Mouse (Mus musculus) frontal cortex, postnatal 14 days (tissue): ENCODE measurements at regions not wholly inside any gene's neighbourhood (a gene's known extent, or its start where the extent isn't known, plus 50 kb on each side); places are given as distances from the start of the nearest gene placed in this dataset.

ENCODE experiments used
- DNase-seq, 2 experiments: peaks; one replicate each; pipeline ENCODE4 v3.0.0; 2022; ENCODE audit warnings: low spot score in 2 of 2

DNA sequence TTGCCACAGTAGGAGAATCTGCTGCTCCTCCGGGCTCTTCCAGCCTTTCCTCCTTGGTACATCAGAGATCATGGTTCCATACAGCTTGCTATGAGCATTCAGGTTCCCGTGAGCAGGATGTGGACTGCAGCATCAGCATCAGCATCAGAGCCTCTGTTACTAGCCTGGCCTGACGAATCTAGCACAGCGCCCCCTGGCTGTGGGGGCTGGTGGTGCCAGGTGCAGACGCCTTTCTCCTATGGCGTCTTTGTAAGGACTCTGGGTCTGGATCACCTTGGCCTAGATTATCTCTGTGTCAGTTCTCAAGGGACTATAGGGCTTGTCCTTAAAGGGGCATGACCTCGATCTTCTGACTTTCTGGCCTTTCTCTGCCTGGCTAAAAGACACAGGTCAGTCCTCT, 86.0 kb upstream of the Runx3 start:
- peak in 1 of 2 experiments; percentile 18 for DNase-seq

DNA sequence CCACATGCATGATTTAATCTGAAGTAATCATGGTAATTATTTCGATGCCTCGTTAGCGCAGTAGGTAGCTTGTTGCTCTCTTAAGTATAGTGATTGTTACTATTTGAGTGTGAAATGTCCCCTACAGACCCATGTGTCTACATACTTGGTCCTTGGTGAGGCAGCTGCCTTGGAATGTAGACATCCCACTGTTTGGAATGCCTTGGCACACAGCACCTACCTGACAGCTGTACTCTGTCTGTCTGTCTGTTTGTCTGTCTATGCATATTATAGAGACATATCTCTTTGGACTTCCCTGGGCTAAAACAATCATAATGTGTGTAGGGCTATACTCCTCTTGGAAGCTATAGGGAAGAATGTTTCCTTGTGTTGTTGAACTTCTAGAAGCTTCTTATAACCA, 83.7 kb upstream of the Runx3 start:
- DNase-seq = no peak

DNA sequence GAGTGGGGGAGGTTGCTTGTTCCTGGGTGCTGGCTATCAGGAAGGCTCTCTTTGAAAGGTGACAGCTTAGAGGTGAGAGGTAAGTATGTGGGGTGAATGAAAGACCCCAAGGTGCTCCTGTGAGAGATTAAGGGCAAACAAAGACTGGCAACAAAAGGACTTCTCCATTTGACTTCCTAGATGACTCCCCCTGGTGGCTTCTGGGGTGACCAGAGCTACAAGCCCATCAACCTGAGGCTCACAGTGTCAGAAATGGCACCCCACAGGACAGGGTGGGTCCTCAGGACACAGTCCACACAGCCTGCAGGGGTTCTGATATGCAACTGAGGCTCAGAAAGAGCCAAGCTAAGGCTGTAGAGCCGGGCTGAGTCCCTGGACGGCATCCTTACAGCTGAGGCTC, 81.2 kb upstream of the Runx3 start:
- DNase-seq = no peak

DNA sequence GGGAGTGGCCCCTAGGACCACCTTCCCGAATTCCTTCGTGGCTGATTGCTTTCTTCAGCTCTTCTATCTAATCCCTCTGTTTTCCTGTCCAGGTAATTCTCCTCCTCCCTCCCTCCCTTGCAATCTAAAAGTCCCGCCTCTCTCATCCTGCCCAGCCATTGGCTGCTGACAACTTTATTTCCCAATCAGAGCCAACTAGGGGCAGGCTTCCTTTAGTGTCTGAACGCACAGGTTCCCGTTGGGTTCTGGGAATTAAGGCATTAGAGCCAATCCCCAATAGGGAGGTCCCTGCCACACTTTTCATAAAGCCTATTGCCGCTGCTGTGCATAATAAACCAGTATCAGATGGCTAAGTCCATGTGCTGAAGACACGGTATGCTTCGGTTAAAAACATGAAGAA, 78.5 kb upstream of the Runx3 start:
- no peak for DNase-seq

DNA sequence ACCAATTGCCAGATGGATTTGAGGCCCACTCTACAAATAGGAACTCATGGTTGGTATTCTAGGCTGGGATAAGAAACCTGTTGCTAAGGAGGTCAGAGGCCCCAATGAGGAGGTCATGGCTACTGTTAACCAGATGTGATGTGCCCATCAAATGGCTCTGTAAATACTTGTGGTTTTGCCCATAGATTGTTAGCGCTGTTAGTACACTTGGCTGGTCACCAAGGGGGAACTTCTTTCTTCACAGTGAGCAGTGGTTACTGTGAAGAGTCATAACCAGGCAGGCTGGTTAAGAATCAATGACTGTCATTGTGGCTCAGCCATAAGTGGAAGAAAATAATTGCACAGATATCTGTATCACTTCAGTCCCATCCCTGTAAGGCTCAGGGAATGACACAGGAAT, 78.0 kb upstream of the Runx3 start:
- no peak for DNase-seq

DNA sequence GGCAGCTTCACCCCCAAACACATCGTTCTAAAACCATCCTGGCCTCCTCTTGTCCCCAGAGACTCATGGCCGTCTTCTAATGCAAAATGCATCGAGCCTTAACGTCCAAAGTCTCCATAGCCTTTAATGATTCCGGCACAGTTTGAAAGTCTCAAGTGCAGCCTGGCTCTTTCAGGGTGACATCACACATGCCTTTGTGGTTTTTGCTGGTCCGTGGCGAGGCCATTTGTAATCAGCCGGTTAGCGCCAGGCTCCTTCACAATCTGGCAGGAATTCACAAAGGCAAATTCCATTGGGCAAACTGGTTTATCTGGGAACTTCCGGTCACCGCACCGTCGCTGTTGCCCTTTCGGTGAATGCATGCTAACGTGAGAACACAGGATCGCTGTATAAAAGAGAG, 75.4 kb upstream of the Runx3 start:
- no peak for DNase-seq

DNA sequence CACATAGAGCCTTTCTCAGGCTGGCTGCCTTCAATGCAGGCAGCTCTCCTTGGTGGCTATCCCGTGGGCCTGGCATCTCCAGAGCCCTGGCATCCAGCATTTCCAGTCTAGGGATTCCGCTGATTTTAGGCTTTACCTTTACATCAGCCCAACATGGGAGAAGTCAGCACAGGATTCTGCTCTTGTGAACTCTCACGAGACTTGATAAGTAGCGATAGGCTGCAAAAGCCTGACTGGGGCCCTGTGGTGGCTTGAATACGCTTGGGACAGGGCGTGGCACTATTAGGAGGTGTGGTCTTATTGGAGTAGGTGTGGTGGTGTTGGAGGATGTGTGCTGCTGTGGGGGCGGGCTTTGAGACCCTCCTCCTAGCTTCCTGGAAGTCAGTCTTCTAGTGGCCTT, 73.8 kb upstream of the Runx3 start:
- no peak for DNase-seq

DNA sequence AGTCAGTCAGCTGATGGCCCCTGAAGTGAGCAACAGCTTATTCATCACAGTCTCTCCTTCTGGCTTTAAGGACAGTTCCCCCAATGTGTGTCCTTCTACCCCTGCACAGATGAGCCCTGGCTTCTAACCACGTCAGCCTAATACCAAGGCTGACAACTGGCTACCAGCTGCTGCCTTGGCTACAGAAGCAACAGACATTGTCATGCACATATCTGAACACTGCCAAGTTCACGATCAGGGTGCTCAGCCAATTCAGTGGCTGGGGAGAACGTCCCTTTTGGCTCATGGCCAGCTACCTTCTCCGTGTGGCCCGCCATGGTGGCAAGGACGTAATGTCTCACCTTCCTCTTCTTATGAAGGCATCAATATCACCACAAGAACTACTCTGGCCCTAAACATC, 73.2 kb upstream of the Runx3 start:
- DNase-seq = no peak

DNA sequence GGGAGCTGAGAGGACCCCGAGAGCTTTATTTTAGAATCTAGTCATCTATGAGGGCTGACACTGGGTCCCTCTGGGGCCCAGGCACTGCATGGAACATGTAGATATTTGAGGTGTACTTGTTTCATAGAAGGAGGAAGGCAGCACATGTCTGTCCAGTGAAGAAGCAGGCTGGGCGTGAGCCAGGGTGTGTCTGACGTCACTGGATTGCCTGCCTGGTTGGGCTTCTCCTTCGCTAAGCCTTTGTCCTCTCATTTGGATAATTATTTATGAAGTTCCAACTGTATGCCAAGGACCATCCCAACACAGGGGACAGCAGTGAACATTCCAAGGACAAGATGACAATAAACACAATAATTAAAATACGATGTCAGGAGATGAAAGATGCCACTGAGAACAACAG, 72.7 kb upstream of the Runx3 start:
- no peak for DNase-seq

DNA sequence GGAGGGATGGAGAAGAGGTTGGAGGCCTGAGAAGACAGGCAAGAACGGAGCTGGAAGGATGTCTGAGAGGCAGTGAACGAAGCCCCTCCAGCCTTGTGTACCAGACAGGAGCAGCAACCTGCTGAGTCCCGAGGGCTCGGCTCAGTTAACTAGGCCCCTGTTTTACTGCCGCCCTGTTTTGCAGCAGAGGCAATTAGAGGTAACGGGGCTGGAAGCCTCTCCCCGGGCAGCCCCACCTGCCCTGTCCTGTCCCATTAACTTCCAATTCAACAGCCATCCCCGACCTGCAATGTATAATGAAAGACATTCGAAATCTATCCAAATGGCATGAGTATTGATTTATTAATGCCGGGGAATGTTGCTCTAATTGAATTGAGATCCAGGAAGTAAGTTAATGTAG, 70.5 kb upstream of the Runx3 start:
- DNase-seq = no peak

DNA sequence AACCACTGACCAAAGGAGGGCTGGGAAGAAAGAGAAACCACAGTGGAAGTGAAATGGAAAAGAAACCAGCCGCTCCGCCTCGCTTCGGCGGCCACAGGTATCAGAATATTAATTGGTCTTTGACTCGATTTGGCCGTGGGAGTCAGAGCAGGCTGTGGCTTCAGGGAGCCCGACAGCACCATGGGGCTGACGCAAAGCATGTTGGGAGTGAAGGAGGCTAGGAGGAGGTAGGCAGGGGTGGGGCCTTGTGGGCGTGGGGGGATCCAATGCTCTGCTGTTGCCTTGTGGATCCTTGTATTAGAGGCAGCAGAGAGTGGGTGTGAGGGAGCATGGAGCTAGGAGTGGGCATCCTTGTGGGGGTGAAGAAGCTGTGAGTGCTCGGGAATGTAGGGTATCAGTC, 69.0 kb upstream of the Runx3 start:
- no peak for DNase-seq

DNA sequence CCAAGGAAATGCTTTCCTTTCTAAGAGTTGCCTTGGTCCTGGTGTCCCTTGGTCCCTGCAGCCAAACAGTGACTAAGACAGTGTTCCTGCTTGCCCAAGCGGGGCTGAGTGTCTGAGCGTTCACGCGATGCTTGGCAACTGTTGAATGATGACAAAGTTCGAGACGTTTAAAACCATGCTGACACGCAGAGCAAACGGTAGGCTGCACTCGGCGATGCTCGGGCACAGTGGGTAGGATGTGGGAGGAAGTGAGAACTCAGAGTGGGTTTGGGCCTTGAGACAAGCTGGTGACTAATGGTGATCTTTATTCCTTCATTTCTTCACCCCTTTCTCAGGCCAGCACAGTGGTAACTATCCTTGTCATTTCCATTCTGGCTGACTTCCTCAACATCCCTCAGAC, 66.9 kb upstream of the Runx3 start:
- no peak for DNase-seq

DNA sequence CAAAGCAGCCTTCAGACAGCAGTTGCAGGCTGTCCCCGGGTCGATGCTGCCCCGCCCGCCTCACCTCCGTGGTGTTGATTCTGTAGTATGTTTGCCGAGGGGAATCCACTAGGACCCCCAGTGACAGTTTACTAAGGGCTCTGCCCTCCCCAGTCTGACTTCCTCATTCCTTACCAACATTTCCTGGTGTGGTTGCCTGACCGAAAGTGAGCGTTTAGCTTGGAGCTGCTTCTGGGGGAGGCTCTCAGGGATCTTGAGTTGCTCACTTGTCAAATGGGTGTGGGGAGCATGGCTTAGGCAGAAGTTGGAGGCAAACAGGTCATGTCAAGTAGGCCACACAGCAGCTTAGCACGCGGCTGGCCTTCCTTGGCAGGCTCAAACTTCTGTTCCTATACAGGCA, 66.1 kb upstream of the Runx3 start:
- DNase-seq = no peak

DNA sequence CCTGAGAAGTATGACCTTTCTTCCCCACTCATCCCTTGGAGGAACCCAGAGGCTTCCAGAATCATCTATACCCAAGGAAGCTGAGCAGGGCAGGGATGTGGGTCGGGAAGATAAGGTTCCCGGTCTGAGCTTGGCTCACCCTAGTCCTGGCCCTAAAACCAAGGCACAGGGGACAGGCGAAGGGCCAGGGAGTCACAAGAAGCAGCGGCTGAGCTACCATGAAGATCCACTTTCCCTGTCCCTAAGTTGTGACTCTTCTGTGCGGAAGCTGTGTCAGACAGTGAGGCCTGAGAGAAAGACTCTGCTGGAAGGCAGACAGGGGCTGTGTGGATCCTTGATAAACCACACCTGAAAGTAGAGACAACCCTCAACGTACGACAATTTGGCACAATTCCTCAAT, 64.1 kb upstream of the Runx3 start:
- no peak for DNase-seq

DNA sequence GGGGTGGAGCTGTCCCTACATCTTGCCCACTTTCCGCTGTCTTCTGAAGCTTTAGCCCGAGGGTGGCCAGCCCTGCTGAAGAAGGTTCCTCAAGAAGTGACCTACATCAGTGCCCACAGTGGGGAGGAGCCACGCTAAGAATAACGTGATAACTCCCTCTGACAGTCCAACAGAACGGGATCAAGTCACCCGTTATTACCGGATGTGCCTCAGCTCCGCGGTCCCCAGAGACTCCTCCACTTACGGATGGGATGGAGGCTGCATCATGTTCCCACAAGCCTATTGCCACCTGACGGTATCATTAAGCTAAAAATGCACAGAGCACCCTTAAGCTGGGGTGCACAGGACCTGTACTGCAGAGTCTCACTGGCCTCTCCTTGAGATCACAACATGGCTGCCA, 63.2 kb upstream of the Runx3 start:
- no peak for DNase-seq

DNA sequence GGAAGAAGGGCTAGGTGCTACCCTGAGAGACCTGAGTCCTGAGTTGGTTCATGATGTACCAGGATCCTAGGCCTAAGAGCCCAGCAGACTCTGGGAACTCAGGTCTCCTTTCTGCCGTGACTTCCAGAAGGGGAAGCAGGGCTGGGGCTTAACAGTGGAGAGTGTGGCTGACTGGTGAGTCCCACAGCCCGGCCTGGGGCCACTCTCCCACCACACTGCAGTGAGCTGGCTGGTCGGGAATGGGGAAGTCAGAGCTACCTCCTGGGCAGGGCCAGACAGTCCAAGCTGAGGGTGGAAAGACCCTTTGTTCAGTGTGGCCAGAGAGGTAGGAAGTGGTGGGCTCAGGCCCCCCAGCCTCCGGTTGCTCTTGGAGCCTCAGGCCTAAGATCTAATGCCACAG, 61.6 kb upstream of the Runx3 start:
- DNase-seq = no peak

DNA sequence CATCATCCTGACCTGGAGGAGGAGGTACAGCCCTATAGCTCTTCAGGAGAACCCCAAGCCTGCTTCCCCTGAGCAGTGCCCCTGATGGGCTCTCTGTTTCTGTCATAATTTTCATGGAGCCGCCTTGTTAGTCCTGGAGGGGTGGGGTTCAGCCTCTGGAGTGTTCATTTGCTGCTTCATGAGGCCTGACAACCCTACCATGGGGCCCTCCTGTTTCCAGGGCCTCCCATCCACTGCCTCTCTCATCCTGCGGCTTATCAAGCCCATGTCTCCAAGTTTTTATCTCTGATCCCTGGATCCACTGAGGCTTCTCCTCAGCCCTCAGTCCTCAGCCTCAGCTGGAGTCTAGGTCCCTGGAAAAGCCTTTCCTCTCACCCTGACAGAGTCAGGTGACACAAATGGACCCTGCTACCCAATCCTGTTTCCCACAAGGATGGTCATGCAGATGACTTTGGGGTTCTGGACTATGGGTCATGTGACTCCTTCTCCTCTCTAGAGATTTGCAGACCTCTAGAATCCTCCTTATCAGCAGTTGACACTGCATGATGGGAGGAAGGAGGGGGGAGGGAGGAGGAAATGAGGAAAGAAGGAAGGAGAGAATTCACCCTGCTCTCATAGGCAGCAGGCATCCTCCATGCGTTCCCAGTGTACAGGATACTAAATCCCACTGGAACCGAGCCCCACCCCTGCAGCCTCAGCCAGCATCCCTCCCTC, 59.3 kb upstream of the Runx3 start:
- DNase-seq = no peak

DNA sequence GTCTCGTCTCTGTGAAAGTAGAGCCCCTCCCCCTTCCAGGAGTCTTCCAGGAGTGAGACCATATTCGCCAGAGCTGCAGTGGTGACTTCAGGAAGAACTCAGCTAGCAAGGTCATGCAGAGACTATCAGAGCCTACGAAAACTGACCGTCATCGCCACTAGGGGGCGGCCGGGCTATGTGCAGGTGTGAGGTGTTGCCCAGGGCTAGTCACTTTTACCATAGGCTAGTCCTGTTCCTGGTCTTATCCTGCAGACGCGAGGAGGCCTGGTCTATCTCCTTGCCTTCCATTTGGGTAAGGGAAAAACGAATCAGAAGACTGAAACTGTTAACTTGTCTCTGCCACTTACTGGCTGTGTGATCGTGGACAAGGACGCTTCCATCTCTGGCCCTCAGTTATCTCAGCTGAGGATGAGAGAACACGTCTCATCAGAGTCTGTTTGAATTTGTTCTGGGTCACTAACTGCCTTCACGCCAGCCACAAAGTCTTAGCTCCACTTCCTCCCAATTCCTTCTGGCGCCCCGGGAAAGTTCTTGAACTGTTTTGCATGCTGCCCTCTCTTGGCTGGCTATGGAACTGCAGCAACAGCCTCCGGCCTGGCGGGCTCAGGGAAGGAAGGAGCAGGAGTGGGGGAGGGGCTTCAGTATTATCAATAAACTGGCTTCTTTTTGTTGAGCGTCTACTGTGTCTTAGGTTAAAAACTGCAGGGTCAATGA, 53.5 kb upstream of the Runx3 start:
- DNase-seq = peak; percentile 35 to 69

DNA sequence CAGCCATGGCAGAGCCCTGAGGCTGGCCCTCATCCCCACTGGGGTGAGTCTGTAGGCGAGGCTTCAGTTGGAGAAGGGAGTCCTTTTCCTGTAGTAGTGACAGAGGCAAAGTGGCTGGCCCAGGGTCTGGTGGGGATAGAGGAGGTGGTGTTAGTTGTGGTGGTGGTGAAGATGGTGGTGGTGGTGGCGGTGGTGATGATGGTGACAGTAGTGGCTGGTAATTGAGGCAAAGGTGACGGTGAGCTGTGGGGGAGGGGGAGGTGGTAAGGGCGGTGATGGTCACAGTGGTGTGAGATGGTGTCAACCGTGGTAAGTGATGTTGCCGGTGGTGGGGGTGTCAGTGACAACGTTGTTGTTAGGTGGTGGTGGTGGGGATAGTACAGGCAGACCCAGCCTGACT, 52.6 kb upstream of the Runx3 start:
- DNase-seq = no peak

DNA sequence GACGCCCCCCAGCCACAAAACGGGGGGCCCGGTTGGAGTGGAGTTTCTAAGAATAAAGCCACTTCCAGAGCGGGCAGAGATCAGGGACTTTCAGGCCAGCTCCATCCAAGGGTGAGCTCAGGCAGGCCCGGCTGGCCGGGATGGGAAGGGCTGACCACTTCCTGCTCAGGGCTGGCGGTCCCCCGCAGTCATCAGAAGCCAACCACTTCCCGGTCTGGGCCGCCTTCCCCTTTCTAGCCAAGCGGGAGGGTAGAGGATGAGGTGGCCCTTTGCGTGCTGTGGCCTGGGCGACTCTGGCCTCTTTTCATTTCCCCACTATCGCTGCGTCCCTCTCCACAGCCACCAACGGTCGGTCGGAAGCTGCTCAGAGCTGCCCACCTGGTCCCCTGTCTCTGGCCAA, 50.6 kb upstream of the Runx3 start:
- peak in 1 of 2 experiments; percentile 12 for DNase-seq
